Mouse (Mus musculus): ENCODE measurements around the gene Urgcp. TPM values are rescaled to one million over a fixed set of nuclear protein-coding genes. Genes with fewer than 3 reads are reported as not detected.

Gene Urgcp
- polyA plus RNA-seq, 1 experiment from 2014 or later, result 21.4 TPM

DNA sequence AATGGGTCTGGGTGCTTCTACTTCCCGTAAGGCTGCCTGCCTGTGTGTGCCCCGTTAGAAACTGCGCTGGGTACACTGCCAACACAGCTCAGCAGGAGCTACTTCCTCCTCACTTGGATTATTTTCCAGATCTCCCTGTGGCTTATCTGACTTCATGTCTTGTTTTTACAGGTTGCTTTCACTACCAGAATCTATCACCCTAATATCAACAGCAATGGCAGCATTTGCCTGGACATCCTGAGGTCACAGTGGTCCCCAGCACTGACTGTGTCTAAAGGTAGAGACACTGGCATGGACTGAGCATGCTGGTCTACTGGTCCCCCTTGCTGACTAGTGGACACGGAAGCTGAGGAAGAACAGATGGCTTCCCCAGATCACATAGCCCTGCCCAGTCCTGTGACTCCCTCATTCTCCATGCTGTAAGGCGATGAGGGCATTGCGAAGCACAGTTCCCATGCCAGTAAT, 17.9 kb upstream of the Urgcp start:
- WGBS, result 91% methylated on average over 6 of the region's 6 CpGs
- ATAC-seq, result no peak

DNA sequence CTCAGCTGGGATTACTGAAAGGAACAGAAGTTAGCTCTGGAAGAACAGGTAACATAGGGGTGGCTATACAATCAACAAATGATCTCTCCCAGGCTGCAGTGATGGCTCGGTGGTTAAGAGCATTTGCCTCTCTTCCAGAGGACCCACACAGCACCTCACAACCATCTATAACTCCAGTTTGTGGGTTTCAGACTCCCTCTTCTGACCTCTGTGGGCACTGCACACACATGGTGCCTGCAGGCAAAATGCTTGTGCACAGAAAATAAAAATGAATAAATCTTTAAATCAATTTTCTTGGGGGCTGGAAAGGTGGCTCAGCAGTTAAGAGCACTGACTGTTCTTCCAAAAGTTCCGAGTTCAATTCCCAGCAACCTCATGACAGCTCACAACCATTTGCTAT, 16.3 kb upstream of the Urgcp start:
- ATAC-seq, result no peak

More for the DNA sequence above, 17.9 kb upstream of the Urgcp start:
- Histone ChIP-seq H3K4me3 (replicated peaks) (no peak overlapping the region), H3K27ac (no peak overlapping the region), H3K36me3 (no peaks in the 10 kb centered on the region), H3K27me3 (replicated peaks) (no peaks in the 10 kb centered on the region), H3K4me2 (replicated peaks) (no peak overlapping the region), H3K4me1 (replicated peaks) (no peaks in the 10 kb centered on the region), H3K9me3 (no peaks in the 10 kb centered on the region), H3K9ac (no peak overlapping the region)

DNA sequence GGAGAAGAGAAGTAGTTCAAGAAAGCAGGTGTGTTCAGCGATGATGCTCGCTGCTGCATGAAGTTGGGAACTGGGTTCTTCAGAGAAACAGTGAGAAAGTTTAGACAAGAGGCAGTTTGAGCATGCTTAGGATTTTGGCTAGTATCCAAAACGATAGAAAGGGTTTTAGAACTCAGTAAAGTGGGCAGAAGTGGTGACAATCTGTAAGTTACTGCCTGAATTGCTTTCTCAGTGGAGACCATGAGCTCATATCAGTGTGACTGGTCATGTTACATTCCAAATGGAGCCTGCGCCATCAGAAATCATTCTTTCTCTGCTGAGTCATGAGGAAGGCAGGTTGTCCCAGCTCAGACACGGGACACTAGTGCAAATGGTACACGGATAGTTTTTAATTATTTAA, 3.8 kb upstream of the Urgcp start:
- Histone ChIP-seq H3K9ac (no peak overlapping the region), H3K36me3 (peaks cover 10% of the 10 kb centered on the region; the same call in 1 of the 2 replicates), H3K4me1 (replicated peaks) (no peaks in the 10 kb centered on the region), H3K27ac (no peak overlapping the region), H3K27me3 (replicated peaks) (no peaks in the 10 kb centered on the region), H3K9me3 (no peaks in the 10 kb centered on the region), H3K4me2 (replicated peaks) (no peak overlapping the region), H3K4me3 (replicated peaks) (no peak overlapping the region)
- ATAC-seq, result no peak
- 81% methylated on average over 6 of the region's 6 CpGs for WGBS

More for the DNA sequence above, 16.3 kb upstream of the Urgcp start:
- H3K9ac ChIP-seq, result no peak overlapping the region
- no peaks in the 10 kb centered on the region for H3K27me3 ChIP-seq (replicated peaks)
- no peaks in the 10 kb centered on the region for H3K9me3 ChIP-seq
- H3K36me3 ChIP-seq, result no peaks in the 10 kb centered on the region
- H3K4me1 ChIP-seq (replicated peaks), result no peaks in the 10 kb centered on the region
- no peak overlapping the region for H3K27ac ChIP-seq
- H3K4me2 ChIP-seq (replicated peaks), result no peak overlapping the region
- 64% methylated on average over 2 of the region's 2 CpGs for WGBS
- no peak overlapping the region for H3K4me3 ChIP-seq (replicated peaks)

DNA sequence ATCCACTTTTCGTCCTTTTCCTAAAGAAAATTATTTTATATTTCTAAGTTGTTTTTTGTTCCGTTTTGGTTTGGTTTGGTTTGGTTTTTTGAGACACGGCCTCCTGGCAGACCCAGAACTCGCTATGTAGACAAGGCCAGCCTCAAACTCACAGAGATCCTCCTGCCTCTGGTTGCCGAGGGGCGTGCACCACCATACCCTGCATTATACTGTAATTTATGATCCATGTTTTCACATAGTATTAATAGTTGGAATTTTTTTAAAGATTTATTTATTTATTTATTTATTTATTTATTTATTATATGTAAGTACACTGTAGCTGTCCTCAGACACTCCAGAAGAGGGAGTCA, 432 bp upstream of the Urgcp start:
- ATAC-seq, result peak; percentile 27; the same call in 1 of the 2 replicates
- WGBS, result 10% methylated on average over 6 of the region's 6 CpGs
- H3K27ac ChIP-seq, result no peak overlapping the region
- H3K4me3 ChIP-seq (replicated peaks), result peak overlapping the region; percentile 82
- peaks cover 3% of the 10 kb centered on the region; the same call in 1 of the 2 replicates for H3K4me1 ChIP-seq (replicated peaks)
- no peaks in the 10 kb centered on the region for H3K27me3 ChIP-seq (replicated peaks)
- H3K9ac ChIP-seq, result 0 out of 2 replicates have a peak overlapping the region, but pooled peaks have one; percentile 15
- H3K4me2 ChIP-seq (replicated peaks), result peak overlapping the region; percentile 66
- H3K36me3 ChIP-seq, result no peaks in the 10 kb centered on the region
- no peaks in the 10 kb centered on the region for H3K9me3 ChIP-seq

DNA sequence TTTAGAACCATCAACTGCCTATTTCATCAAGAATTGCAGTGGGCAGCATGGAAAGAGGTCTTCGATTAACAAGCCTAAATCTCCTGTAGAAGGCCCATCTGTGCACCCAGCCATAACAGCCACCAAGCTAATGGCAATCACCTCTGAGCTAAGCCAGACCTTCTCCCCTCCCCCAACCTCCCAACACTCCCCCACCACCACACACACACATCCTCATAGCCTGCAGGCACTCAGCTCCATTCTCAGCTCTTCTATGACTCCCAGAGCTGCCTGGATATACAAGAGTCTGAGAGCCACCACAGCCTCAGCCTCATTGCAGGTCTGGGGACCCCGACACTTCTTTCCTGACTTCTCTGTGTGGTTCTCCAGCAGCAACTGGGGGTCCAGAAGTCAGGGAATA, 8.4 kb downstream of the Urgcp start:
- H3K4me1 ChIP-seq (replicated peaks), result no peaks in the 10 kb centered on the region
- H3K9ac ChIP-seq, result no peak overlapping the region
- 0 out of 2 replicates have a peak, but pooled peaks cover 4% of the 10 kb centered on the region for H3K9me3 ChIP-seq
- ATAC-seq, result no peak
- H3K4me3 ChIP-seq (replicated peaks), result no peak overlapping the region
- 0 out of 2 replicates have a peak, but pooled peaks cover 4% of the 10 kb centered on the region for H3K36me3 ChIP-seq
- 74% methylated on average over 2 of the region's 2 CpGs for WGBS
- no peak overlapping the region for H3K27ac ChIP-seq
- H3K4me2 ChIP-seq (replicated peaks), result no peak overlapping the region
- no peaks in the 10 kb centered on the region for H3K27me3 ChIP-seq (replicated peaks)

DNA sequence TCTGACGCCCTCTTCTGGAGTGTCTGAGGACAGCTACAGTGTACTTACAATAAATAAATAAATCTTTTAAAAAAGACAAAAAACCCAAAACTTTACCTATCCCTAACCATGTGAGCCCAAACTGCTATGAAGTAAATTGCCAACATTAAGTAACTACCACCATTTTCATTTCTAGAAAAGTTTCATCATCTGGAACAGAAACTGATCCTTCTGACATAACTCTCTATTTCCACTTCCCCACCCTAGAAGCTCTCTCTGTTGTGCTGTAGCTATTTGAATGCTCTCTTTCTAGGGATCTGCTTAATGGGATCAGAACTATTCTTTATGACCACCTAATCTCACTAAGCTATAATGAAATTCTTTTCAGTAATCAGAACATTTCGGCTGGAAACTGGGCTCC, 17.2 kb downstream of the Urgcp start:
- H3K4me2 ChIP-seq (replicated peaks), result no peak overlapping the region
- H3K27me3 ChIP-seq (replicated peaks), result no peaks in the 10 kb centered on the region
- H3K4me3 ChIP-seq (replicated peaks), result no peak overlapping the region
- no peak overlapping the region for H3K9ac ChIP-seq
- no peak overlapping the region for H3K27ac ChIP-seq
- no peak for ATAC-seq
- H3K9me3 ChIP-seq, result no peaks in the 10 kb centered on the region
- no peaks in the 10 kb centered on the region; the same call in 1 of the 2 replicates for H3K4me1 ChIP-seq (replicated peaks)
- WGBS, result 80% methylated on average over 2 of the region's 2 CpGs
- H3K36me3 ChIP-seq, result no peaks in the 10 kb centered on the region

DNA sequence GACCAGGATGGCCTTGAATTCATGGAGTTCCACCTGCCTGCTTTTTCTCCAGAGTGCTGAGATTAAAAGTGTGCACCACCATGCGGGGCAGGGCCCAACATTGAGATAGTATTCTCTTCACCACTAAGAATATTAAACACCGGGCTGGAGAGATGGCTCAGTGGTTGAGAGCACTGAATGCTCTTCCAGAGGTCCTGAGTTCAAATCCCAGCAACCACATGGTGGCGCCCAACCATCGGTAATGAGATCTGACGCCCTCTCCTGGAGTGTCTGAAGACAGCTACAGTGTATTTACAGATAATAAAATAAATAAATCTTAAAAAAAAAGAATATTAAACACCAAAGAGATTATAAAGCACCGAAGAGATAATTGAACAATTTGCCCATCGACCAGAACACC, 20.1 kb downstream of the Urgcp start:
- no peaks in the 10 kb centered on the region for H3K27me3 ChIP-seq (replicated peaks)
- no peaks in the 10 kb centered on the region for H3K9me3 ChIP-seq
- no peak overlapping the region for H3K4me2 ChIP-seq (replicated peaks)
- ATAC-seq, result no peak
- no peak overlapping the region for H3K27ac ChIP-seq
- H3K4me3 ChIP-seq (replicated peaks), result no peak overlapping the region
- H3K4me1 ChIP-seq (replicated peaks), result peaks cover 4% of the 10 kb centered on the region; the same call in 1 of the 2 replicates
- no peaks in the 10 kb centered on the region for H3K36me3 ChIP-seq
- WGBS, result 75% methylated on average over 7 of the region's 7 CpGs
- no peak overlapping the region for H3K9ac ChIP-seq

DNA sequence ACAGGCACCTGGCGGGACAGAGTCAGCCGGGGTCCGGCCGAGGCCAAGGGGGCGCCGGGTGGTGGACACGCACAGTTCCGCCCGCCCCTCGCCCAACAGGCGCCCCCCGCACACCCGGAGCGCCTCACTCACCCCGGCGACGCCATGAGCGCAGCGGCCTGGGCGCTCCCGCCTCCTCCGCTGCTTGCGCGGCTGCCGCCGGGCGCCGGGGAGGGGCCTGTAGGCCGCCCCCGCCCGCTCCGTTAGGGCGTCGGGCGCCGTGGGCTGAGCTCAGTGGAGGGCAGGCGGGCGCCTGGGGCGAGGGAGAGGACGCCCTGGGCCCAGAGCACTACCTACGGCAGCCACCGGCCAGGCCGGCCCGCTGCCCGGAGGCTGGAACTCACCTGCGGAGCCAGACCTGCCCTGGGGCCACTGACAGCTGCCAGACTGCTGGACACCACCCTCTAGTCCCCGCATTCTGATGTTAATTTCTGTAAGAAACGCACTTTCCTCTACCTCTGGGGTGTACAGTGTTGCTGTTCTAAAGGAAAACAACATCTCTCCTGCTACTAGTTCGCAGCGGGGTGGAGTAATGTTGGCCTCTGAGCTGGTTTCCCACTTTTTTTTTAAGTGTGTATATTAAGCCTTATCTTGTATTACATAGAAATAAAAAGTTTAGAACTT, 21.1 kb downstream of the Urgcp start:
- peak overlapping the region; percentile 72 for H3K27ac ChIP-seq
- WGBS, result under 1% methylated on average over 33 of the region's 50 CpGs
- peak; percentile 97 for ATAC-seq

DNA sequence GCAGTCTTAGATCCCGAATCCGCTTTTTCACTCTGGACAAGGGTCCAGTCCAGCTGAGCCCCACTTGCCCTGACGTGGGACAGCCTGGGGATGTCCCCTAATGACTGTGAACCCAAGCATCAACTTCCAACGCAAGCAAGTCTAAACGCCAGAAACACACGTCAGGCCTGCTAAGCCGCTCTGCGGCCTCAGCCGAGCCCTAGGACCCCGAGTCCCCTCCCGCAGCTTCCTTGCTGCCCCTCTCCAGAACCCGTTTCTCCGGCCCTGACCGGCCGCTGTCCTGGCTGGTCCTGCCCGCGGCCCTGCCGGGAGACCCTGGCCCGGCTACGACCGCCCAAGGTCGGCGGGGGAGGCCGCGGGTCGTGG, 21.6 kb downstream of the Urgcp start:
- Histone ChIP-seq H3K4me1 (replicated peaks) (peaks cover 4% of the 10 kb centered on the region; the same call in 1 of the 2 replicates), H3K4me2 (replicated peaks) (peak overlapping the region; percentile 90), H3K27me3 (replicated peaks) (no peaks in the 10 kb centered on the region), H3K36me3 (no peaks in the 10 kb centered on the region), H3K4me3 (replicated peaks) (peak overlapping the region; percentile 82), H3K9ac (peak overlapping the region; percentile 92), H3K27ac (peak overlapping the region; percentile 72), H3K9me3 (no peaks in the 10 kb centered on the region)
- 1% methylated on average over 26 of the region's 26 CpGs for WGBS
- peak; percentile 69 for ATAC-seq

More for the DNA sequence above, 21.1 kb downstream of the Urgcp start:
- H3K9me3 ChIP-seq, result no peaks in the 10 kb centered on the region
- peak overlapping the region; percentile 90 for H3K4me2 ChIP-seq (replicated peaks)
- H3K9ac ChIP-seq, result peak overlapping the region; percentile 92
- peaks cover 4% of the 10 kb centered on the region; the same call in 1 of the 2 replicates for H3K4me1 ChIP-seq (replicated peaks)
- no peaks in the 10 kb centered on the region for H3K36me3 ChIP-seq
- H3K27me3 ChIP-seq (replicated peaks), result no peaks in the 10 kb centered on the region
- H3K4me3 ChIP-seq (replicated peaks), result peak overlapping the region; percentile 82

DNA sequence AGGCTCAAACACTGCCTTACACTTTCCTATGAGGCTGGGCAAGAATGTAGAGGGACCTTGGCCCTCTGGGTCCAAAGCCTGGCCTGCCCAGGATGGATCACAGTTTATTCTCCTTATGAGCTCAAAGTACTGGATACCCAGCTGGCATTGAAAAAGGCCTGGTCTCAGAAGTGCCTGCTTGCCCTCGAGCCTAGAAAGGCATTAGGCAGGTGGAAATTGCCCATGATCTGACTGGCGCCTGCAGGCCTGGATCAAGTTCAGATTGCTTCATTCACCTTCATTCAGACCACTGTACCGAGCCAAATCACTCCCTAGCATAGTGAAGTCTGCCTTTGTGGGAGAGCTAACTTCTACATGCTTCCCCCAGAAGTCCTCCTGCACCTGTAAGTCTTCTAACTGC, 22.3 kb downstream of the Urgcp start:
- Histone ChIP-seq H3K9ac (no peak overlapping the region), H3K27me3 (replicated peaks) (no peaks in the 10 kb centered on the region), H3K4me3 (replicated peaks) (0 out of 2 replicates have a peak overlapping the region, but pooled peaks have one; percentile 82), H3K27ac (no peak overlapping the region), H3K36me3 (no peaks in the 10 kb centered on the region), H3K4me2 (replicated peaks) (peak overlapping the region; percentile 90), H3K4me1 (replicated peaks) (peaks cover 4% of the 10 kb centered on the region; the same call in 1 of the 2 replicates), H3K9me3 (no peaks in the 10 kb centered on the region)
- ATAC-seq, result no peak
- WGBS, result 71% methylated on average over 3 of the region's 3 CpGs

DNA sequence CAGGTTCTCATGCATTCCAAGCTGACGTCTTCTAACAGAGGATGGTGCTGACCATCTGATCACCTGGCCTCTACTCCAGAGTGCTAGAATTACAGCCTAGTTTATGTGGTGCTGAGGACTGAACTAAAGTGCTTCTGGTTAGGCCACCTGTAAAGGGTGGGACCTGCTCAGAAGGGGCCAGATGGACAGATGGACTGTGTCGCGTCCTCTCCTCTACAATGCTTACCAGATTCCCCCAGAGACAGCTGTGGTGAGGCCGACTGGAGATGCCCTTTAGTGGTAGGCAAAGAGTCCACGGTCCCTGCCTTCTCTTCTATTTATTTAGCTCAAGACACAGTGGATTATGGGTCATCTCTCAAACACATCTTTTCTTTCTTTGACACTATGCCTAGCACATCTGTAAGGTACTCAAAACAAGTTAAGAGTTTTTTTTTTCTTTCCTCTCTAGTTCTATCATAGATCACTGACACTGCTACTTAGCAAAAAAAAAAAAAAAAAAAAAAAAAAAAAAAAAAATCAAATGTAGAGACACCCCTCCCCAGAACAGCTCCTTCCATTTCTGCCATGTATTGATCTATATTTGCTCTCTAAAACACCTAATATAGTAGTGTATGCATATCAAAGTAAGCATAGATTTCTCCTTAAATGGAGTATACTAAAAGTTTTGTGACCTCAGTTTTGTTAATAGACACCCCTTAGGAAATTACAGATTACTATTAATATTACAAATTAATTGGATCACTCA, 23.1 kb downstream of the Urgcp start:
- Histone ChIP-seq H3K4me1 (replicated peaks) (peaks cover 4% of the 10 kb centered on the region), H3K9me3 (no peaks in the 10 kb centered on the region), H3K9ac (no peak overlapping the region), H3K36me3 (no peaks in the 10 kb centered on the region), H3K4me3 (replicated peaks) (no peak overlapping the region), H3K27me3 (replicated peaks) (no peaks in the 10 kb centered on the region), H3K27ac (no peak overlapping the region), H3K4me2 (replicated peaks) (no peak overlapping the region)
- 72% methylated on average over 5 of the region's 5 CpGs for WGBS
- no peak for ATAC-seq

DNA sequence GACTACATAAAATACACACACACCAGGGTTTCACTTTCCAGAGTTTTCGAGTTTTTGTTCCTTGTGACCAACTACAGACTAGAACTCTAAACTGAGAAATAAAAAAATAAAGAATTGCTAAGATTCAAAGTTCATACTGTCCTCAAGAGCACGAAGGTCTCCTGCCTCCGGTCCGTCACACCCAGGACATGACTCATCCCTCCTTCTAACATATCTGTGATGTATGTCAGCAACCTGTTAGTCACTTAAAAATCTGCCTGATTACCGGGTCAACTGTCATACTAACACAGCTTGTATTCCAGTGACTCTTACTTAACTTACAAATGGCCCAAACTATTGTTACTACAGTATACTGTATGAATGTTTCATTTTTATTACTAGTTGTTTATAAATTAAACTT, 25.0 kb downstream of the Urgcp start:
- no peaks in the 10 kb centered on the region for H3K9me3 ChIP-seq
- H3K36me3 ChIP-seq, result no peaks in the 10 kb centered on the region
- no peak overlapping the region for H3K9ac ChIP-seq
- ATAC-seq, result peak; percentile 47
- WGBS, result 66% methylated on average over 5 of the region's 5 CpGs
- H3K4me3 ChIP-seq (replicated peaks), result no peak overlapping the region
- no peaks in the 10 kb centered on the region for H3K27me3 ChIP-seq (replicated peaks)
- H3K4me1 ChIP-seq (replicated peaks), result peaks cover 9% of the 10 kb centered on the region
- H3K4me2 ChIP-seq (replicated peaks), result no peak overlapping the region
- no peak overlapping the region for H3K27ac ChIP-seq
